30 mouse cellular contexts compared by ENCODE assay signal in the genomic region with DNA sequence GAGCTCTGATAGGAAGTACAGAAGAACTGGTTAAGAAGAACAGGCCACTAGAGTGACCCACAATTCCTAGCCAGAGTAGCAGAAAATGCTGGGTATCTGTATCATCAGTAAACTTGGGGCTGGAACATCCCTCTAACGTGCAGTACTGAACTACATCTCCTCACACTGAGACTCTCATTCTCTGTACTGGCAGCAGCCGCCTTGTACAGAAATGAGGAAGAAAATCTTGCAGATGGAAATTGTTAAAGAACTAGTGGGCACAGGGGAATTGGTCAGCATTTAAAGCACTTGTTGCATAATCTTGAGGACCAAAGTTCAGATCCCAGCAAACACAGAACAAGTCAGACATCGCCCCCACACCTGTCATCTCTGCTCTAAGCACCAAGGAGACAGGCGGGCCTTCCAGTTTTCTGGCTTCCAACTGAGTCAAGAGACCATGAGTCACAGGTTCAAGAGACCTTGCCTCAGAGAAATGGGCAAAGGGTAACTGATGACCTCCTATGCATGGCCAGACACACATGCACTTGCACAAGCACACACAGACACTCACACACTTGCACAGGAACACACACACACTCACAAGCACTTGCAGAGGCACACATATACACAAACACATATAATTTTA. TPM values are rescaled to one million over a fixed set of nuclear protein-coding genes. Genes with fewer than 3 reads are reported as not detected.
DNase-seq lines count a peak whose midpoint lies in the region; ATAC-seq and TF ChIP-seq lines count a peak whose summit lies in the region.
"Not testable (repeated sequence)": the region's sequence is repeated elsewhere in the genome, so short reads cannot be mapped to it uniquely, and the experiment has no call there.
"Had no signal": no experiment of that assay in that cellular context is flagged by ENCODE, and none has a peak within 500 bp of the region (broad histone marks: within the 10 kb centered on the region; RNA-seq: fewer than 3 reads in every experiment).

No protein-coding gene starts in this region.

- H3K4me1 ChIP-seq in intestine, embryonic 16.5 days (ENCODE audit: control insufficient read depth, insufficient read depth, low read length); liver, adult 2 months (ENCODE audit: control insufficient read depth, insufficient read depth, low read length): not testable (repeated sequence)

- TF ChIP-seq POLR2A in liver, adult 2 months (IDR thresholded peaks at IDR 0.05; ENCODE audit: extremely low read depth, insufficient read depth, low read length): not testable (repeated sequence)

- peak; percentile 10 for DNase-seq in fibroblast of lung, adult 2 months (ENCODE audit: low read depth)
- peak; percentile 9 for DNase-seq in liver, adult 2 months (ENCODE audit: extremely low read depth, low read depth, low spot score)
- peak; percentile 4 to 5 for DNase-seq in lung, adult 18-20 months
- DNase-seq in lung, postnatal 4 days: peak; percentile 9 to 15

- not testable (repeated sequence) for H3K79me2 ChIP-seq in liver, adult 2 months (ENCODE audit: control insufficient read depth, insufficient read depth, low read length)

- H3K27ac ChIP-seq in intestine, embryonic 16.5 days (ENCODE audit: low read length); liver, adult 2 months (replicated peaks; ENCODE audit: insufficient read depth, low read depth, low read length): not testable (repeated sequence)

- H3K4me2 ChIP-seq in intestine, embryonic 16.5 days (ENCODE audit: low read depth, low read length): not testable (repeated sequence)

- H3K9ac ChIP-seq in intestine, embryonic 16.5 days (ENCODE audit: low read depth, low read length); liver, adult 2 months (ENCODE audit: low read depth, low read length): not testable (repeated sequence)

- H3K27me3 ChIP-seq in intestine, embryonic 16.5 days (replicated peaks; ENCODE audit: control insufficient read depth, insufficient read depth, low read length); liver, adult 2 months (ENCODE audit: control insufficient read depth, insufficient read depth, low read length): not testable (repeated sequence)

- peak; percentile 83 for ATAC-seq in intestine, embryonic 16.5 days
- ATAC-seq in monocyte, adult 5-6 weeks (replicated peaks; ENCODE audit: insufficient number of reproducible peaks, low FRiP score, low TSS enrichment, poor library complexity, severe bottlenecking): 0 out of 2 replicates have a peak, but pooled peaks have one; percentile 35

- WGBS in intestine, embryonic 16.5 days: 64% methylated on average over 4 of the region's 4 CpGs
- 40% methylated on average over 4 of the region's 4 CpGs for WGBS in liver, adult 2 months

- not testable (repeated sequence) for H3K4me3 ChIP-seq in intestine, embryonic 16.5 days (ENCODE audit: low read length); liver, adult 2 months (ENCODE audit: insufficient read depth, low read depth, low read length)

- H3K36me3 ChIP-seq in intestine, embryonic 16.5 days (ENCODE audit: control insufficient read depth, insufficient read depth, low read length); liver, adult 2 months (ENCODE audit: control insufficient read depth, insufficient read depth, low read length): not testable (repeated sequence)

- H3K9me3 ChIP-seq in intestine, embryonic 16.5 days (ENCODE audit: control insufficient read depth, low read length): not testable (repeated sequence)

- TF ChIP-seq CTCF in liver, adult 2 months (IDR thresholded peaks at IDR 0.05; ENCODE audit: low read depth, low read length): not testable (repeated sequence)

RNA-seq across cellular contexts. Expression of a gene that starts 31.3 kb away (rescaled TPM):
- polyA plus RNA-seq in intestine, embryonic 16.5 days (2015; fragmentation: Nextera tagmentation; extraction: Ambion mirVana): 0.20 TPM in 1 of 2 replicates, not detected in the other
- not detected in 2 replicates for total RNA-seq in liver, adult 2 months (2014; rRNA removed)
- polyA plus RNA-seq in liver, adult 2 months (2012; rRNA removed): 0.17 TPM in 1 of 2 replicates, not detected in the other
- 4.8 to 10.8 TPM in 2 of 3 replicates, not detected in the other for total RNA-seq in monocyte, adult 5-6 weeks (2017)
- total RNA-seq: adrenal gland, adult 18-20 months; CH12.LX; gastrocnemius, adult 8-10 months; gastrocnemius, postnatal 25 days; heart, adult 2 months; heart, postnatal 14 days; heart, postnatal 4 days; hindbrain, postnatal 0 days had no signal
- polyA plus RNA-seq: cerebellum, adult 2 months; embryonic facial prominence, embryonic 12.5 days; forebrain, embryonic 12.5 days; forebrain, embryonic 15.5 days; G1E; heart, adult 2 months; heart, embryonic 10.5 days; heart, embryonic 13.5 days; hindbrain, embryonic 11.5 days; hindbrain, embryonic 14.5 days; hindbrain, postnatal 0 days; Patski had no signal

RNA-seq across cellular contexts. Expression of a gene that starts 59.5 kb away (rescaled TPM):
- polyA plus RNA-seq in intestine, embryonic 16.5 days (2015; fragmentation: Nextera tagmentation; extraction: Ambion mirVana): not detected in 2 replicates
- not detected in 2 replicates for total RNA-seq in liver, adult 2 months (2014; rRNA removed)
- not detected in 2 replicates for polyA plus RNA-seq in liver, adult 2 months (2012; rRNA removed)
- not detected in 3 replicates for total RNA-seq in monocyte, adult 5-6 weeks (2017)
- total RNA-seq: adrenal gland, adult 18-20 months; adrenal gland, postnatal 14 days; adrenal gland, postnatal 4 days; CH12.LX; common myeloid progenitor, adult 5-6 weeks; G1E; gastrocnemius, adult 8-10 months; gastrocnemius, postnatal 25 days; heart, adult 2 months; heart, postnatal 14 days; heart, postnatal 4 days; hindbrain, postnatal 0 days had no signal
- polyA plus RNA-seq: cerebellum, adult 2 months; embryonic facial prominence, embryonic 12.5 days; embryonic facial prominence, embryonic 15.5 days; forebrain, embryonic 12.5 days; forebrain, embryonic 15.5 days; G1E; gonadal fat pad, adult 2 months; heart, adult 2 months; heart, embryonic 10.5 days; heart, embryonic 13.5 days; heart, embryonic 16.5 days; hindbrain, embryonic 11.5 days; hindbrain, embryonic 14.5 days; hindbrain, postnatal 0 days; Patski had no signal
